Mouse (Mus musculus) MEL (cell line): ENCODE measurements at regions not wholly inside any gene's neighbourhood (a gene's known extent, or its start where the extent isn't known, plus 50 kb on each side); places are given as distances from the start of the nearest gene placed in this dataset.

Source experiments
- CTCF ChIP-seq, 3 experiments: IDR thresholded peaks in 2 of 3; conservative IDR thresholded peaks in 1 of 3; 2 replicates each; pipeline ENCODE4 v1.5.1; 2011 to 2012; ENCODE audit warnings: low read length in 3 of 3, low read depth in 2 of 3, mild to moderate bottlenecking in 2 of 3, improper control_type of control experiment in 1 of 3, inconsistent platforms in 1 of 3, mixed read lengths in 1 of 3, moderate library complexity in 1 of 3; ENCODE audit not compliant: control insufficient read depth in 1 of 3, insufficient read depth in 1 of 3, poor library complexity in 1 of 3, severe bottlenecking in 1 of 3
- GATA1 ChIP-seq: IDR thresholded peaks from 2 replicates; pipeline ENCODE4 v1.6.1; 2011; ENCODE audit warnings: low read depth, low read length, improper control_type of control experiment
- TAL1 ChIP-seq: IDR thresholded peaks from 2 replicates; pipeline ENCODE4 v1.6.1; 2012; ENCODE audit warnings: mild to moderate bottlenecking, inconsistent platforms, low read length, moderate library complexity, mixed read lengths
- ZC3H11A ChIP-seq: IDR thresholded peaks from 2 replicates; pipeline ENCODE4 v1.6.1; 2012; ENCODE audit warnings: low read depth, mild to moderate bottlenecking, inconsistent platforms, low read length, improper control_type of control experiment

- no peak for TF ChIP-seq CTCF (IDR thresholded peaks at IDR 0.05 in 2 of 3, conservative IDR thresholded peaks at IDR 0.05 in 1 of 3; ENCODE audit: control insufficient read depth in 1 of 3, insufficient read depth in 1 of 3, low read depth in 2 of 3, low read length in 3 of 3, poor library complexity in 1 of 3, severe bottlenecking in 1 of 3)
- TF ChIP-seq TAL1: no peak
- TF ChIP-seq ZC3H11A: no peak
- TF ChIP-seq GATA1: no peak
Observed at GRCm38 (mm10) chr17:4425342-4425741, 568.8 kb upstream of the Arid1b start.
